Mouse (Mus musculus) erythroblast, embryonic 14.5 days (primary cell): Measurements from ENCODE around the gene Acp6.

Experiments used
- GATA1 ChIP-seq: IDR thresholded peaks from 2 replicates; pipeline ENCODE4 v1.6.1; 2012; ENCODE audit warnings: low read length, inconsistent platforms, mixed read lengths
- TAL1 ChIP-seq: IDR thresholded peaks from 3 replicates; pipeline ENCODE4 v1.6.1; 2012; ENCODE audit warnings: low read length, inconsistent platforms, mixed read lengths

GRCm38 (mm10) chr3:97180527-97180926, 21.9 kb downstream of the Acp6 start:
- TF ChIP-seq TAL1 (no peak), GATA1 (no peak)
